Mouse (Mus musculus) C2C12 (cell line): Measurements from ENCODE around the gene Timm10.

ENCODE experiments used
- CTCF ChIP-seq: IDR thresholded peaks from one replicate; pipeline ENCODE4 v1.5.1; 2011; ENCODE audit not compliant: control insufficient read depth, insufficient read depth, insufficient read length
- MYOG ChIP-seq: IDR thresholded peaks from one replicate; pipeline ENCODE4 v1.6.1; 2011; ENCODE audit not compliant: control insufficient read depth, insufficient read length; ENCODE audit errors: extremely low read depth
- USF1 ChIP-seq: IDR thresholded peaks from one replicate; pipeline ENCODE4 v1.6.1; 2011; ENCODE audit warnings: low read depth, mild to moderate bottlenecking, control low read depth, moderate library complexity

GRCm38 (mm10) chr2:84862231-84862630, 35.4 kb downstream of the Timm10 start:
- TF ChIP-seq CTCF: no peak
- TF ChIP-seq MYOG: no peak
- TF ChIP-seq USF1: no peak
